Mouse (Mus musculus) limb, embryonic 10.5 days (tissue): Measurements from ENCODE around the gene Gm28553. TPM values are rescaled to one million over a fixed set of nuclear protein-coding genes. Genes with fewer than 3 reads are reported as not detected.
"Not testable (repeated sequence)": the region's sequence is repeated elsewhere in the genome, so short reads cannot be mapped to it uniquely, and the experiment has no call there.

ENCODE experiments used
- DNase-seq: peaks from one replicate; pipeline ENCODE4 v3.0.0-alpha.2; 2017; ENCODE audit warnings: low spot score
- H3K27ac ChIP-seq: fragments of 300-500 bp; sonication (generic); 2 replicates; pipeline ENCODE4 v1.5.1; 2016; ENCODE audit warnings: mild to moderate bottlenecking
- H3K27me3 ChIP-seq: fragments of 300-500 bp; sonication (generic); 2 replicates; pipeline ENCODE4 v1.6.1; 2016; ENCODE audit warnings: low read depth, mild to moderate bottlenecking; ENCODE audit not compliant: poor library complexity, severe bottlenecking
- H3K36me3 ChIP-seq: fragments of 300-500 bp; sonication (generic); 2 replicates; pipeline ENCODE4 v1.6.1; 2016; ENCODE audit warnings: mild to moderate bottlenecking, moderate library complexity
- H3K4me1 ChIP-seq: fragments of 300-500 bp; sonication (generic); 2 replicates; pipeline ENCODE4 v1.6.1; 2016
- H3K4me3 ChIP-seq: fragments of 300-500 bp; sonication (generic); 2 replicates; pipeline ENCODE4 v1.5.1; 2016; ENCODE audit warnings: mild to moderate bottlenecking, moderate library complexity
- H3K9me3 ChIP-seq: fragments of 300-500 bp; sonication (generic); replicated peaks from 2 replicates; pipeline ENCODE4 v1.6.1; 2016; ENCODE audit warnings: mild to moderate bottlenecking
- WGBS: fragments of 180-500 bp; shearing (Covaris S2); methylation state at CpG from one replicate; pipeline ENCODE4 v1.1.7; 2016; 5-methylcytosine and 5-hydroxymethylcytosine counted together
- polyA plus RNA-seq: library from polyadenylated mRNA; unstranded; fragments of >200 nt; fragmentation: Nextera tagmentation; extraction: Ambion mirVana; gene quantifications from 2 replicates; pipeline ENCODE4 v1.2.1, GENCODE M21; 2016

The Gm28553 gene
- polyA plus RNA-seq, result not detected in 2 replicates

- not testable (repeated sequence) for H3K27ac ChIP-seq, H3K9me3 ChIP-seq, DNase-seq, H3K4me1 ChIP-seq, H3K27me3 ChIP-seq, H3K4me3 ChIP-seq, H3K36me3 ChIP-seq
- WGBS, result no CpG with 5 or more reads among the region's 5 CpGs
These were observed at the start of gene Gm28553 for GRCm38 (mm10) chrY:48856197-48856596. Gene Gm28553, plus strand, starts transcription at chrY:48856497.
